23 mouse cellular contexts compared by ENCODE assay signal in genomic region chr7:72539915-72540314, GRCm38 (mm10).
DNase-seq lines count a peak whose midpoint lies in the region; ATAC-seq and TF ChIP-seq lines count a peak whose summit lies in the region.
"Had no signal": no experiment of that assay in that cellular context is flagged by ENCODE, and none has a peak within 500 bp of the region (broad histone marks: within the 10 kb centered on the region; RNA-seq: fewer than 3 reads in every experiment).

No protein-coding gene starts in this region.

- H3K4me1 ChIP-seq in hindbrain, embryonic 10.5 days (replicated peaks): peaks cover 32% of the 10 kb centered on the region
- 0 out of 2 replicates have a peak, but pooled peaks cover 6% of the 10 kb centered on the region for H3K4me1 ChIP-seq in hindbrain, postnatal 0 days (ENCODE audit: insufficient read depth, low read length)
- peaks cover 10% of the 10 kb centered on the region; the same call in 1 of the 2 replicates for H3K4me1 ChIP-seq in embryonic facial prominence, embryonic 14.5 days (ENCODE audit: control insufficient read depth, insufficient read depth, low read length)
- peaks cover 21% of the 10 kb centered on the region for H3K4me1 ChIP-seq in limb, embryonic 13.5 days
- H3K4me1 ChIP-seq in midbrain, embryonic 15.5 days: peaks cover 19% of the 10 kb centered on the region
- H3K4me1 ChIP-seq: heart, embryonic 15.5 days had no signal

- H3K27ac ChIP-seq in hindbrain, embryonic 10.5 days: peak overlapping the region; percentile 84
- no peak overlapping the region for H3K27ac ChIP-seq in hindbrain, postnatal 0 days
- 0 out of 2 replicates have a peak overlapping the region, but pooled peaks have one; percentile 28 for H3K27ac ChIP-seq in embryonic facial prominence, embryonic 14.5 days (replicated peaks; ENCODE audit: low read depth, low read length)
- H3K27ac ChIP-seq in limb, embryonic 13.5 days: peak overlapping the region; percentile 44; the same call in 1 of the 2 replicates
- H3K27ac ChIP-seq in midbrain, embryonic 15.5 days: no peak overlapping the region
- H3K27ac ChIP-seq: embryonic facial prominence, embryonic 12.5 days; forebrain, embryonic 15.5 days; heart, embryonic 15.5 days; hindbrain, embryonic 15.5 days; intestine, embryonic 15.5 days; midbrain, embryonic 10.5 days; neural tube, embryonic 15.5 days had no signal

- H3K4me3 ChIP-seq in hindbrain, embryonic 10.5 days: no peak overlapping the region
- no peak overlapping the region for H3K4me3 ChIP-seq in hindbrain, postnatal 0 days (ENCODE audit: low read length)
- H3K4me3 ChIP-seq in embryonic facial prominence, embryonic 14.5 days (ENCODE audit: low read depth, low read length): no peak overlapping the region
- no peak overlapping the region for H3K4me3 ChIP-seq in limb, embryonic 13.5 days
- H3K4me3 ChIP-seq in midbrain, embryonic 15.5 days: no peak overlapping the region
- H3K4me3 ChIP-seq: embryonic facial prominence, embryonic 12.5 days; forebrain, embryonic 15.5 days; heart, embryonic 15.5 days; hindbrain, embryonic 15.5 days; intestine, embryonic 15.5 days; midbrain, embryonic 10.5 days; neural tube, embryonic 15.5 days had no signal

- H3K27me3 ChIP-seq in hindbrain, embryonic 10.5 days (ENCODE audit: insufficient read depth, poor library complexity, severe bottlenecking): no peaks in the 10 kb centered on the region
- H3K27me3 ChIP-seq in hindbrain, postnatal 0 days (ENCODE audit: insufficient read depth, low read length): no peaks in the 10 kb centered on the region
- no peaks in the 10 kb centered on the region for H3K27me3 ChIP-seq in embryonic facial prominence, embryonic 14.5 days (replicated peaks; ENCODE audit: control insufficient read depth, insufficient read depth, low read length)
- 0 out of 2 replicates have a peak, but pooled peaks cover 6% of the 10 kb centered on the region for H3K27me3 ChIP-seq in limb, embryonic 13.5 days
- no peaks in the 10 kb centered on the region for H3K27me3 ChIP-seq in midbrain, embryonic 15.5 days (replicated peaks)
- H3K27me3 ChIP-seq: embryonic facial prominence, embryonic 12.5 days; forebrain, embryonic 15.5 days; heart, embryonic 15.5 days; hindbrain, embryonic 15.5 days; intestine, embryonic 15.5 days; neural tube, embryonic 15.5 days; Patski had no signal

- no peak overlapping the region for H3K9ac ChIP-seq in hindbrain, postnatal 0 days (replicated peaks; ENCODE audit: low read length)
- no peak overlapping the region for H3K9ac ChIP-seq in embryonic facial prominence, embryonic 14.5 days (ENCODE audit: low read depth, low read length)
- H3K9ac ChIP-seq in limb, embryonic 13.5 days: no peak overlapping the region
- no peak overlapping the region for H3K9ac ChIP-seq in midbrain, embryonic 15.5 days
- H3K9ac ChIP-seq: embryonic facial prominence, embryonic 12.5 days; forebrain, embryonic 15.5 days; heart, embryonic 15.5 days; hindbrain, embryonic 15.5 days; intestine, embryonic 15.5 days; neural tube, embryonic 15.5 days had no signal

- no peak for ATAC-seq in hindbrain, postnatal 0 days
- ATAC-seq in embryonic facial prominence, embryonic 14.5 days (ENCODE audit: low read depth): no peak
- no peak for ATAC-seq in limb, embryonic 13.5 days (ENCODE audit: low FRiP score, low read depth)
- ATAC-seq in midbrain, embryonic 15.5 days (replicated peaks): no peak
- ATAC-seq: forebrain, embryonic 15.5 days; intestine, embryonic 15.5 days; Patski had no signal

- no peaks in the 10 kb centered on the region for H3K9me3 ChIP-seq in hindbrain, embryonic 10.5 days
- 0 out of 2 replicates have a peak, but pooled peaks cover 2% of the 10 kb centered on the region for H3K9me3 ChIP-seq in hindbrain, postnatal 0 days (ENCODE audit: low read length)
- 0 out of 2 replicates have a peak, but pooled peaks cover 6% of the 10 kb centered on the region for H3K9me3 ChIP-seq in embryonic facial prominence, embryonic 14.5 days (ENCODE audit: control insufficient read depth, low read length)
- H3K9me3 ChIP-seq in limb, embryonic 13.5 days: no peaks in the 10 kb centered on the region
- no peaks in the 10 kb centered on the region for H3K9me3 ChIP-seq in midbrain, embryonic 15.5 days
- H3K9me3 ChIP-seq: embryonic facial prominence, embryonic 12.5 days; forebrain, embryonic 15.5 days; heart, embryonic 15.5 days; hindbrain, embryonic 15.5 days; intestine, embryonic 15.5 days; midbrain, embryonic 10.5 days; neural tube, embryonic 15.5 days had no signal

- no peak for TF ChIP-seq CTCF in hindbrain, postnatal 0 days (IDR thresholded peaks at IDR 0.05; ENCODE audit: low read depth)

- no peak overlapping the region for H3K4me2 ChIP-seq in hindbrain, postnatal 0 days (ENCODE audit: low read depth, low read length)
- no peak overlapping the region for H3K4me2 ChIP-seq in embryonic facial prominence, embryonic 14.5 days (ENCODE audit: low read depth, low read length)
- H3K4me2 ChIP-seq in limb, embryonic 13.5 days (replicated peaks): no peak overlapping the region
- H3K4me2 ChIP-seq in midbrain, embryonic 15.5 days: no peak overlapping the region
- H3K4me2 ChIP-seq: embryonic facial prominence, embryonic 12.5 days; forebrain, embryonic 15.5 days; heart, embryonic 15.5 days; hindbrain, embryonic 15.5 days; intestine, embryonic 15.5 days; neural tube, embryonic 15.5 days had no signal

- H3K36me3 ChIP-seq in hindbrain, embryonic 10.5 days: no peaks in the 10 kb centered on the region
- no peaks in the 10 kb centered on the region for H3K36me3 ChIP-seq in hindbrain, postnatal 0 days (ENCODE audit: insufficient read depth, low read length)
- H3K36me3 ChIP-seq in embryonic facial prominence, embryonic 14.5 days (ENCODE audit: control insufficient read depth, insufficient read depth, low read length): no peaks in the 10 kb centered on the region
- no peaks in the 10 kb centered on the region for H3K36me3 ChIP-seq in limb, embryonic 13.5 days
- H3K36me3 ChIP-seq in midbrain, embryonic 15.5 days (replicated peaks): no peaks in the 10 kb centered on the region
- H3K36me3 ChIP-seq: embryonic facial prominence, embryonic 12.5 days; forebrain, embryonic 15.5 days; heart, embryonic 15.5 days; hindbrain, embryonic 15.5 days; intestine, embryonic 15.5 days; midbrain, embryonic 10.5 days; neural tube, embryonic 15.5 days had no signal

- DNase-seq in hindbrain, embryonic 10.5 days (ENCODE audit: low spot score): no peak
- no peak for DNase-seq in hindbrain, postnatal 0 days (ENCODE audit: low spot score)
- DNase-seq in embryonic facial prominence, embryonic 14.5 days (ENCODE audit: low spot score): no peak
- DNase-seq in right cerebral cortex, adult 2 months (ENCODE audit: low spot score in 2 of 2): no peak
- DNase-seq in Muller cell, postnatal 12 days (ENCODE audit: inconsistent ontology term): no peak
- DNase-seq: B cell, adult 2 months; cerebellum, adult 11-12 months; cerebellum, postnatal 10 days; gastrocnemius, postnatal 36 days; heart, postnatal 4 days; kidney, adult 9 months; kidney, postnatal 14 days; right cerebral cortex, adult 18-20 months had no signal

Comparison
In these comparisons a context has a peak if more than half of its experiments do, and no peak if none do; other contexts are left out.
1. H3K27ac ChIP-seq: peak in hindbrain, embryonic 10.5 days (single experiment), embryonic facial prominence, embryonic 14.5 days (single experiment) and limb, embryonic 13.5 days (single experiment); none in hindbrain, postnatal 0 days (single experiment) and midbrain, embryonic 15.5 days (single experiment).